In genomic region chr13:6272932-6273331, GRCm38 (mm10) we compare ENCODE assay signal across 24 mouse cellular contexts.
DNase-seq lines count a peak whose midpoint lies in the region; ATAC-seq and TF ChIP-seq lines count a peak whose summit lies in the region.
"Had no signal": no experiment of that assay in that cellular context is flagged by ENCODE, and none has a peak within 500 bp of the region (broad histone marks: within the 10 kb centered on the region; RNA-seq: fewer than 3 reads in every experiment).

No protein-coding gene starts in this region.

- H3K4me2 ChIP-seq in kidney, postnatal 0 days (ENCODE audit: low read length) = no peak overlapping the region
- H3K4me2 ChIP-seq in kidney, embryonic 15.5 days = no peak overlapping the region
- H3K4me2 ChIP-seq in forebrain, embryonic 11.5 days (ENCODE audit: low read depth, low read length, severe bottlenecking) = no peak overlapping the region
- H3K4me2 ChIP-seq: embryonic facial prominence, embryonic 12.5 days; forebrain, embryonic 12.5 days; heart, embryonic 12.5 days; midbrain, embryonic 13.5 days; stomach, embryonic 15.5 days had no signal

- no peak for DNase-seq in gastrocnemius, adult 2 months
- no peak for DNase-seq in gastrocnemius, postnatal 14 days
- no peak for DNase-seq in kidney, postnatal 0 days (ENCODE audit: low spot score)
- DNase-seq in 416B (ENCODE audit: low read depth) = peak; percentile 72
- DNase-seq in forebrain, embryonic 11.5 days (ENCODE audit: low spot score) = no peak
- DNase-seq: cerebellum, adult 11 months; cerebellum, postnatal 25 days; heart, postnatal 14 days; kidney, postnatal 4 days; layer of hippocampus, adult 9-11 months; liver; lung, postnatal 14 days; thymus, adult 18-20 months; thymus, postnatal 4 days had no signal

- H3K4me3 ChIP-seq in gastrocnemius, adult 2 months = no peak overlapping the region
- H3K4me3 ChIP-seq in kidney, postnatal 0 days (replicated peaks; ENCODE audit: low read depth, low read length) = no peak overlapping the region
- H3K4me3 ChIP-seq in kidney, embryonic 15.5 days (replicated peaks) = no peak overlapping the region
- H3K4me3 ChIP-seq in forebrain, embryonic 11.5 days (ENCODE audit: low read depth, low read length) = no peak overlapping the region
- H3K4me3 ChIP-seq: embryonic facial prominence, embryonic 12.5 days; forebrain, embryonic 12.5 days; heart, embryonic 12.5 days; limb, embryonic 10.5 days; megakaryocyte, embryonic 14.5 days; midbrain, embryonic 13.5 days; stomach, embryonic 15.5 days had no signal

- no peak overlapping the region for H3K27ac ChIP-seq in gastrocnemius, adult 2 months
- no peak overlapping the region for H3K27ac ChIP-seq in kidney, postnatal 0 days
- no peak overlapping the region for H3K27ac ChIP-seq in kidney, embryonic 15.5 days
- no peak overlapping the region for H3K27ac ChIP-seq in forebrain, embryonic 11.5 days (ENCODE audit: low read depth, low read length)
- H3K27ac ChIP-seq: embryonic facial prominence, embryonic 12.5 days; forebrain, embryonic 12.5 days; limb, embryonic 10.5 days; midbrain, embryonic 13.5 days; stomach, embryonic 15.5 days had no signal

- no peaks in the 10 kb centered on the region for H3K9me3 ChIP-seq in kidney, postnatal 0 days (replicated peaks; ENCODE audit: low read length)
- no peaks in the 10 kb centered on the region for H3K9me3 ChIP-seq in kidney, embryonic 15.5 days (replicated peaks)
- no peaks in the 10 kb centered on the region for H3K9me3 ChIP-seq in forebrain, embryonic 11.5 days (ENCODE audit: control insufficient read depth, low read length)
- H3K9me3 ChIP-seq: embryonic facial prominence, embryonic 12.5 days; forebrain, embryonic 12.5 days; G1E; heart, embryonic 12.5 days; limb, embryonic 10.5 days; megakaryocyte, embryonic 14.5 days; midbrain, embryonic 13.5 days; stomach, embryonic 15.5 days had no signal

- intact Hi-C loops in gastrocnemius, adult 2 months (cut with DNase I) = no loop called here
- intact Hi-C loops in gastrocnemius, postnatal 14 days (cut with DNase I; ENCODE audit: low total_unique reads) = no loop called here

- H3K4me1 ChIP-seq in kidney, postnatal 0 days (replicated peaks; ENCODE audit: insufficient read depth, low read length) = no peaks in the 10 kb centered on the region
- no peaks in the 10 kb centered on the region for H3K4me1 ChIP-seq in kidney, embryonic 15.5 days
- H3K4me1 ChIP-seq in forebrain, embryonic 11.5 days (replicated peaks; ENCODE audit: control insufficient read depth, insufficient read depth, low read length) = no peaks in the 10 kb centered on the region
- H3K4me1 ChIP-seq: embryonic facial prominence, embryonic 12.5 days; forebrain, embryonic 12.5 days; heart, embryonic 12.5 days; limb, embryonic 10.5 days; megakaryocyte, embryonic 14.5 days; midbrain, embryonic 13.5 days; stomach, embryonic 15.5 days had no signal

- 64% methylated on average over 1 of the region's 1 CpGs for WGBS in kidney, postnatal 0 days
- WGBS in kidney, embryonic 15.5 days = 73% methylated on average over 1 of the region's 1 CpGs
- WGBS in forebrain, embryonic 11.5 days = 70% methylated on average over 1 of the region's 1 CpGs

- H3K36me3 ChIP-seq in kidney, postnatal 0 days (ENCODE audit: insufficient read depth, low read length) = no peaks in the 10 kb centered on the region
- H3K36me3 ChIP-seq in kidney, embryonic 15.5 days = no peaks in the 10 kb centered on the region
- no peaks in the 10 kb centered on the region for H3K36me3 ChIP-seq in forebrain, embryonic 11.5 days (ENCODE audit: control insufficient read depth, insufficient read depth, low read length)
- H3K36me3 ChIP-seq: embryonic facial prominence, embryonic 12.5 days; forebrain, embryonic 12.5 days; G1E; heart, embryonic 12.5 days; limb, embryonic 10.5 days; midbrain, embryonic 13.5 days; stomach, embryonic 15.5 days had no signal

- no peak for ATAC-seq in kidney, postnatal 0 days (replicated peaks; ENCODE audit: low FRiP score, low read depth)
- ATAC-seq in kidney, embryonic 15.5 days (replicated peaks; ENCODE audit: low FRiP score) = no peak
- ATAC-seq in megakaryocyte, adult 5-6 weeks (ENCODE audit: poor library complexity, severe bottlenecking) = peak; percentile 33; the same call in 1 of the 2 replicates
- ATAC-seq in forebrain, embryonic 11.5 days (replicated peaks; ENCODE audit: low FRiP score) = no peak
- ATAC-seq: midbrain, embryonic 13.5 days had no signal

- H3K9ac ChIP-seq in kidney, postnatal 0 days (ENCODE audit: low read depth, low read length) = no peak overlapping the region
- no peak overlapping the region for H3K9ac ChIP-seq in kidney, embryonic 15.5 days
- no peak overlapping the region for H3K9ac ChIP-seq in forebrain, embryonic 11.5 days (ENCODE audit: low read length)
- H3K9ac ChIP-seq: embryonic facial prominence, embryonic 12.5 days; forebrain, embryonic 12.5 days; heart, embryonic 12.5 days; midbrain, embryonic 13.5 days; stomach, embryonic 15.5 days had no signal

- H3K27me3 ChIP-seq in kidney, postnatal 0 days (ENCODE audit: insufficient read depth, low read length) = no peaks in the 10 kb centered on the region
- no peaks in the 10 kb centered on the region for H3K27me3 ChIP-seq in kidney, embryonic 15.5 days
- no peaks in the 10 kb centered on the region for H3K27me3 ChIP-seq in forebrain, embryonic 11.5 days (ENCODE audit: control insufficient read depth, insufficient read depth, low read length)
- H3K27me3 ChIP-seq: embryonic facial prominence, embryonic 12.5 days; forebrain, embryonic 12.5 days; heart, embryonic 12.5 days; megakaryocyte, embryonic 14.5 days; midbrain, embryonic 13.5 days; stomach, embryonic 15.5 days had no signal

- peak; percentile 34 for TF ChIP-seq CTCF in gastrocnemius, adult 2 months (IDR thresholded peaks at IDR 0.05)
- peak; percentile 29; the same call in 1 of the 2 replicates for TF ChIP-seq CTCF in kidney, postnatal 0 days (IDR thresholded peaks at IDR 0.05; ENCODE audit: low read depth)
